Mouse (Mus musculus) left cerebral cortex, adult 18-20 months (tissue): ENCODE measurements around the gene Nxf1. TPM values are rescaled to one million over a fixed set of nuclear protein-coding genes. Genes with fewer than 3 reads are reported as not detected.
"Not testable (repeated sequence)": the region's sequence is repeated elsewhere in the genome, so short reads cannot be mapped to it uniquely, and the experiment has no call there.

Experiments used
- DNase-seq, 2 experiments: peaks; one replicate each; pipeline ENCODE4 v3.0.0; 2021 to 2022; ENCODE audit warnings: low spot score in 2 of 2, mixed read lengths in 1 of 2
- long read RNA-seq, 2 experiments: library from polyadenylated mRNA; stranded (forward); transcript quantifications; one replicate each; pipeline ENCODE4 v2.0.0; 2021
- total RNA-seq, 2 experiments: library from RNA; stranded (reverse); gene quantifications; 2 replicates each; pipeline ENCODE4 v1.2.3; 2021

Gene Nxf1
- 10 to 100 TPM; 78.1 to 88.5 TPM for total RNA-seq
- long read RNA-seq, experiment 1, full-length matches to known transcripts: 48 of 117 reads
- long read RNA-seq, experiment 1, partial matches to known transcripts: 52 of 117 reads
- long read RNA-seq, experiment 1, other reads (novel, unspliced or antisense): 17 of 117 reads
- long read RNA-seq, experiment 2, full-length matches to known transcripts: 32 of 61 reads
- long read RNA-seq, experiment 2, partial matches to known transcripts: 23 of 61 reads
- long read RNA-seq, experiment 2, other reads (novel, unspliced or antisense): 6 of 61 reads

DNA sequence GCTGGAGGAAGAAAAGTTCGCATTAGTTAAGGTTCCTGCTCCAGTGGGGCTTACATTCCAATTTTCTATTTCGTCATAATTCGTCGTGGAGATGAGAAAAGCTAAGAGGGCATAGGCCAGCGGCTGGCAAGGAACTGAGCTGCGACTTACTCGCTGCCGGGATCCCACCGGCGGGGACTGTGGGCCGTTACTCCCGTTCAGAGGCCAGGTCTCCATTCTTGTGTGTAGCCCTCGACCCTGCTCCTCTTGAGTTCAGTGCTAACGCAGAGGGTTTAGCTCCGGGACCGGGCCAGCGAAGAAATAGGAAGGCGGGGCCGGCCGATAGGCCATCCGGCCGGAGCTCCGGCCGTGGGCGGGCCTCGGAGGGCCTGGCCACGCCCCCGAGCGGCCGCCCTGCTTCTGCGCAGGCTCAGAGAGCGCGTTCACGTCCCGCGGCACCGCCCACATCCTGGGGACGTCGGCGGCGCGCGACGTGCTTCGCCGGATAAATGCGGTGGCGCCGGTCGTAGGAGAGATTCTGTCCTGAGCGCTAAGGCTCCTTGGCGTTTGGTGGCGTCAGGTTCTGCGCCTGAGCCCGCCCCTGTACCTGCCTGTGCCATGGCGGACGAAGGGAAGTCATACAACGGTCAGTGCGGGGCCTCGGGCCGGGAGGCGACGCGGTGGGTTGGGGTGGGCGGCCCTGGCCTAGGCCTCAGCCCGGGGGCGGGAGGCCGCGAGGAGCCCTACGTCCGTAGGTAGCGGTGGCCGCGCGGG is at the start of gene Nxf1:
TSS of gene Nxf1 (plus strand) at position 439 of the 753 bp plus-strand sequence.
- DNase-seq: peak; percentile 92 to 94

GRCm38 (mm10) chr19:8708954-8709353 is 47.9 kb upstream of the Nxf1 start:
- no peak for DNase-seq

DNA sequence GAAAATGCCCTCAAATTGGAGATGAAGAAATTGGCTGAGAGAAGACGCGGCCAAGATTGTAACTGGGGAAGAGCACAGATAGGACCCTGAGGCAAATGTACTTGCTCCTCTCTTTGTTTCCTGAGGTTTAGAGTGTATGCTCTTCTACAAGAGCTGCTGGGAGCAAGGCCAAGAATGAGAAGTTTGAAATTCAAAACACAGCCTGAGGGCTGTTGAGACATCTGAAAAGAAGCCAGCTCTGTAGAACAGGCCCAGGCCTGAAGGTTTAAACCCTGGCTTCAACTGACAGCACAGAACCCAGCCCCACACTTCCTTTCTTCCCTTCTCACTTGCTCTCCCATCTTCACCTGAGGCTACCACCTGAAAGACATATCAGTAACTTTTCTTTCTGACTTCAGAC is 46.8 kb upstream of the Nxf1 start:
- no peak for DNase-seq

DNA sequence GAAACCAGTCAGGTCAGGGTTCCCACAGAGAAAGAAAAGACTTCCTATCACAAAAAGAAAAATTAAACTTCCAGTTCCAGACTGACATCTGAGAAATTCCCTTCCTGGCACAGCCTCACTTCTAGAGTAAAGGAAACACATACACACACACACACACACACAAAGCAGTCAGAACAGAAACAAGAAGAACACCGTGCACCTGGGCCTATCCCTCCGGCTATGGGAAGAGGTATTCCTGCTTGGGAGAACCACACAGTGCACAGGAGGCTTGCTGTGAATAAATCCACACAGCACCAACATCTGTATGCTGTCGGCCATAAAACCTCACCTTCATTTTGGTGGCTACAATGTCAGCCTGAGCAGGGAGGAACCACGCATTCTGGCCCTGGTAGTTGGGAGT is 45.4 kb upstream of the Nxf1 start:
- no peak for DNase-seq

GRCm38 (mm10) chr19:8711949-8712869 is 44.7 kb upstream of the Nxf1 start:
- no peak for DNase-seq

GRCm38 (mm10) chr19:8712870-8713305 is 44.0 kb upstream of the Nxf1 start:
- peak; percentile 55 to 59 for DNase-seq

DNA sequence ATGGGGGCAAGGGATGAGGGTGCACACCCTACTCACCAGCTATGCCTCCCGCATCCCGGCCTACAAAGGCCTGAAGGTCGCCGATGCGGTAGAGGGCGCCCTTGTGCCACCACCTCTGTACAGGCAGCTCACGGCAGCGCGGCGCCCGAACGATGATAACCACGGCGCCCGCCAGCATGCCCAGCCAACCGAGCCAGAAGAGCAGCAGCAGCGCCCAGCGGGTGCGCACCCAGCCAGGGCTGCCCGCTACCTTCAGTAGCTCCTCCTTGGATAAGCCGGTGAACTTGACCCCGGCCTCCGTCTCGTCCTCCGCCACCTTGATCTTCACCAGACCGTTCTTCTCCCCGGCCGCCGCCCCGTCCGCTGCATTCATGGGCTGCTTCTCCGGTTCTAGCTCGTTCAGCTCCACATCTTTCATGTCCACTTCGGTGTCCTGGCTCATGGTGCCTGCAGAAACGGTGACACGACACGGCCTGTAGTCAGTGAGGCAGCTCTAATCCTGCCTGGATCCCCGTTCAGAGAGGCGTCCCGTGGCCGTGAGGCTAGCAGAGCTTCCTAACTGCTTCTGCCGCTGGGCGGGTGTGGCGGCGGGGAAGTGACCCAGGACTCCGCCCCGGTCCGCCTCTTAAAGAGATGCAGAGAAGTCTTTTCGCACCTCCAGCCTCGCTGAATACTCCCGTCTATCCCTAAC is 43.4 kb upstream of the Nxf1 start:
- peak; percentile 92 to 94 for DNase-seq

DNA sequence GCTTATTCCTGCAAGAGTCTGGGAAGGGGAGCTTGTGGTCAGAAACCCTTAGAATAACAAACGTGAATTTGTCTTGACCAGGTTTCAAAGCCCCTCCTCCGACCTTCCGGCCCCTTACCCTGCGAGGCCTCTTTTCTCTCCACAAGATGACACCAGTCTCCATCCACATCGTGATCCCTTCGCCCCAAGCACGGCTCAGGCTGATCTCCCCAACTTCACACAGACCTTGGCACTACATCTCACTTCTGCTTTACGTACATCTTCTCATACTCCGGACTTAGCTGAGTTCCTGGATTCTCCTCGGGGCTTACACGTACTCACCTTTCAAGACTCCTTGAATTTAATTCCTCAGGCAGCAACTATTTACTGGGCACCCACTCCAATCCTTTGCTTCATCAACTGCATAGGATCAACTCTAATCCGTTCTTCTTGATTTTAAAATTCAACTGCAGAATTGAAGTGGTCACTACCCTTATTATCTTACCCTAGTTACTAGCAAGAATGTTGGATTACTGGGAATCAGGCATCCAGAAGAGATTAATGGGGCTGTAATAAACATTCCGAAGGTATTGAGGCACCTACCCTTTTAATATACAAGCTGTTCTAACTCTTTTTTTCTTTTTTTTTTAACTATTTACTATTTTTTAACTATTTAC is 42.7 kb upstream of the Nxf1 start:
- no peak for DNase-seq

- DNase-seq: no peak
Measured at GRCm38 (mm10) chr19:8714653-8715481, 42.0 kb upstream of the Nxf1 start.

DNA sequence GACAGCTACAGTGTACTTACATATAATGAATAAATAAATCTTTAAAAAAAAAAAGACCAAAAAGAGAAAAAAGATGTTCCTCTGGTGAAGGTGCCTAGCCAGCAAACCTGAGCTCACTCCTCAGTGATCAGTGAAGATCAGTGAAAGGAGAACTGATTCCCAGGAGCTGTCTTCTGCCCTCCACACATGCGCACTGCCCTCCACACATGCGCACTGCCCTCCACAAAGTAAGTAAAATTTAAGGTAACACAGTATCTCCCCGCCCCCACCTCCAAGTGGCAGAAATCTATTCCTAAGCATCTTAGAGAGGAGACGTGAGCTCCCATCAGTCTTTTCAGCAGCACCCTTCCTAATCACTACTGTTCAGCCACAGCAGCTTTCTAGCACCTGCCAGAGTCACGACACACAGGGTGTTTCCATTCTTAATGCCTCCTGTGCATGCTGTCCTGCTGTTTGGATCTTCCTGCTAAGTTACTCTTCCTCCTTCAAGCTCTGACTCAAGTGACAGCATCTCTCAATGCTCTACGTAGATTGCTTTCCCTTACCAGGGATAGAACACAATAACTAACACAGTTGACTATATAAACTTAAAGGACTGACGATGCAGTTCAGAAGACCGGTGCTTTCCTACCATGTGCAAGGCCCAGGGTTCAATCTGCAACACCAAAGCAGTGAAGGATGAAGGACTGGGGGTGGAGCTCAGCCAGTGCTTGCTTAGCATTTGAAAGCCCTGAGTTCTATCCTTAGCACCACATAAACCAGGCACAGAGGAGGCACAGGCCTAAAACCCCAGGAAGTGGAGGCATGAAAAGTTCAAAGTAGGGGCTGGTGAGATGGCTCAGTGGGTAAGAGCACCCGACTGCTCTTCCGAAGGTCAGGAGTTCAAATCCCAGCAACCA is 40.8 kb upstream of the Nxf1 start:
- DNase-seq: no peak

DNA sequence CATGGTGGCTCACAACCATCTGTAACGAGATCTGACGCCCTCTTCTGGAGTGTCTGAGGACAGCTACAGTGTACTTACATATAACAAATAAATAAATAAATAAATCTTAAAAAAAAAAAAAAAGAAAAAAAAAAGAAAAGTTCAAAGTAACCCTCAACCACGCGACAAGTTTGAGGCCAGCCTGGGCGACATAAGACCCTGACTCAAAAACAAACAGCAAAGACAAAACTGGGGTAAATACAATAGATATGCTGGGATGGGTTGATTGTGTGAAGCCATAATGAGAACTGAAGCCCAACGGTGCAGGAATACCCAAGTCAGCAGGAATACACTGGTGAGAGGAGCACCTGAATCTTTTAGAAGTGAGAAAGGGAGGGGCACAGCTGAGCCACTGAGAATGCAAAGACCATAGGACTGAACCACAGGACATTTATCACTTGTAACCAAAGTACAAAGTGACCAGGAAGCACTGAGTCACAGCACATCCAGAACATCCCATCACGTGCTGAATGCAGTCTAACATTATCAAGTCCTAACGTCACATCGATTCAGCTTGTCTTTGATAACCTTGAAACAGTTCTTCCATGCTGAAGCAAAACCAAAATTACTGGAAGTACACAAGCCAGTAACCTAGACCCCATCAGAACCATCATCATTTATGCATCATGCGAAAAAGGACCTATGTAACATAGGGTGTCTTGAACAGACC is 40.0 kb upstream of the Nxf1 start:
- DNase-seq: no peak

GRCm38 (mm10) chr19:8718357-8718756 is 38.5 kb upstream of the Nxf1 start:
- DNase-seq: no peak

DNA sequence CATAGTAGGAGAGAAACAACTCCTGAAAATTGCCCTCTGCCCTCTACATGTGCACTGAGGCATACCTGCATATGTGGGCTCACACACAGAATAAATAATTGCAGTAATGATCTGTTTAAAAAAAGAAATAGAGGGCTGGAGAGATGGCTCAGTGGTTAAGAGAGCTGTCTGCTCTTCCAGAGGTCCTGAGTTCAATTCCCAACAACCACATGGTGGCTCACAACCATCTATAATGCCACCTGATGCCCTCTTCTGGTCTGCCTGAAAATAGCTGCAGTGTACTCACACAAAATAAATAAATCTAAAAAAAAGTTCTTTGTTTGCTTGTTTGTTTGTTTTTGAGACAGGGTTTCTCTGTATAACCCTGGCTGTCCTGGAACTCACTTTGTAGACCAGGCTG is 37.8 kb upstream of the Nxf1 start:
- not testable (repeated sequence) for DNase-seq

DNA sequence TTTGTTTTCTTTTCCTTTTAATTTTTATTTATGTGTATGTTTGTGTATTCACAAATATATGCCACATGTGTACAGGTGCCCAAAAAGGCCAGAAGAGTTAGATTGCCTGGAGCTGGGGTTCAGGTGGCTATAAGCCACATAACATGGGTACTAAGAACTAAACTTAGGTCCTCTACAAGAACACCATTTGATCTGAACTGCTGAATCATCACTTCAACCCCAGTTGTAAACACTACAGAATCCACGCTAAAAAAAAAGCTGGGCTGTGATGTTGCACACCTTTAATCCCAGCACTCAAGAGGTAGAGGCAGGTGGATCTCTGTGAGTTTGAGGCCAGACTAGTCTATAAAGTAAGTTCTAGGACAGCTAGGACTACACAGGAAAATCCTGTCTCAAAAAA is 35.5 kb upstream of the Nxf1 start:
- no peak for DNase-seq

- DNase-seq: no peak
Measured at GRCm38 (mm10) chr19:8722021-8722420, 34.9 kb upstream of the Nxf1 start.

DNA sequence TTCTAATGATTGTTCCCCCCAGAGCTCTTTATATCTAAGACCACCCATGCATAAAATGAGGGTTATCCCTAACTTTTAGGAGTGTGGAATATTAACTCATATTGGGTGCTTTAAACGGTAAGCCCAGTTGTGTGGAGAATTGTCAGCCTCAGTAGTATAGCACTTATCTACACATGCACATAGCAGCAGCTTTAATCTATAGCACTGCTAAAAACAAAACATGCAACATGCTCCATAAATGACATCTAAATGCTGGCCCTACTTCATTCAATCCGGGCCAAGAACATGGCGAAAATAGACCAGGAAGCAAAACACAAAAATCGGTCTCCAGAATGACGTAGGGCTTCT is 34.3 kb upstream of the Nxf1 start:
- no peak for DNase-seq

GRCm38 (mm10) chr19:8722907-8723573 is 33.8 kb upstream of the Nxf1 start, which contains the start of gene Slc3a2:
Gene Slc3a2, minus strand, starts transcription at chr19:8723369.
- DNase-seq: peak; percentile 94 to 97
